Mouse (Mus musculus): ENCODE data around the gene Eif3d. TPM values are rescaled to one million over a fixed set of nuclear protein-coding genes. Genes with fewer than 3 reads are reported as not detected.
A peak's percentile ranks its signal among the peaks of the same experiment; 100 is the strongest.
"Not testable (repeated sequence)": the region's sequence is repeated elsewhere in the genome, so short reads cannot be mapped to it uniquely, and the experiment has no call there.

Eif3d gene
- 99.6 and 103 TPM in 2 replicates for polyA plus RNA-seq (2012; rRNA removed)

- peak; percentile 93 for DNase-seq (ENCODE audit: low read depth in 1 of 2, low spot score in 2 of 2)
- TF ChIP-seq CTCF (IDR thresholded peaks at IDR 0.05; ENCODE audit: extremely low read depth, insufficient read depth, insufficient read length, insufficient replicate concordance) (no peak), POLR2A (IDR thresholded peaks at IDR 0.05; ENCODE audit: low read depth, low read length) (peak; percentile 84)
Observed at GRCm38 (mm10) chr15:77970470-77971292, at the start of gene Eif3d. Gene Eif3d, minus strand, starts transcription at chr15:77970813.

GRCm38 (mm10) chr15:78014046-78014445 is 43.4 kb upstream of the Eif3d start:
- 90% methylated on average over 1 of the region's 1 CpGs for WGBS
- no peaks in the 10 kb centered on the region for H3K27me3 ChIP-seq (ENCODE audit: control insufficient read depth, insufficient read depth, low read length)

More at GRCm38 (mm10) chr15:77970470-77971292, at the start of gene Eif3d:
- under 1% methylated on average over 72 of the region's 72 CpGs for WGBS
- peak within 1 kb of the TSS; percentile 99 for H3K27ac ChIP-seq (ENCODE audit: insufficient read depth, low read length)
- H3K36me3 ChIP-seq (ENCODE audit: control insufficient read depth, insufficient read depth, low read length), result peaks cover 23% of the 10 kb centered on the region
- no peaks in the 10 kb centered on the region for H3K27me3 ChIP-seq (ENCODE audit: control insufficient read depth, insufficient read depth, low read length)
- H3K4me1 ChIP-seq (ENCODE audit: control insufficient read depth, insufficient read depth, insufficient read length), result no peaks in the 10 kb centered on the region; the same call in 1 of the 2 replicates
- peak within 1 kb of the TSS; percentile 95 for H3K4me3 ChIP-seq (ENCODE audit: extremely low read depth, insufficient read depth, insufficient read length)

GRCm38 (mm10) chr15:78008206-78008605 is 37.6 kb upstream of the Eif3d start:
- H3K27me3 ChIP-seq (ENCODE audit: control insufficient read depth, insufficient read depth, low read length); H3K4me1 ChIP-seq (ENCODE audit: control insufficient read depth, insufficient read depth, insufficient read length); DNase-seq (ENCODE audit: low read depth in 1 of 2, low spot score in 2 of 2); H3K4me3 ChIP-seq (ENCODE audit: extremely low read depth, insufficient read depth, insufficient read length); H3K27ac ChIP-seq (ENCODE audit: insufficient read depth, low read length); H3K36me3 ChIP-seq (ENCODE audit: control insufficient read depth, insufficient read depth, low read length): not testable (repeated sequence)
- 92% methylated on average over 8 of the region's 8 CpGs for WGBS

More at GRCm38 (mm10) chr15:78014046-78014445, 43.4 kb upstream of the Eif3d start:
- no peaks in the 10 kb centered on the region for H3K4me1 ChIP-seq (ENCODE audit: control insufficient read depth, insufficient read depth, insufficient read length)
- no peak overlapping the region for H3K4me3 ChIP-seq (ENCODE audit: extremely low read depth, insufficient read depth, insufficient read length)
- H3K36me3 ChIP-seq (ENCODE audit: control insufficient read depth, insufficient read depth, low read length), result no peaks in the 10 kb centered on the region
- H3K27ac ChIP-seq (ENCODE audit: insufficient read depth, low read length), result no peak overlapping the region
- TF ChIP-seq POLR2A (IDR thresholded peaks at IDR 0.05; ENCODE audit: low read depth, low read length) (no peak), CTCF (IDR thresholded peaks at IDR 0.05; ENCODE audit: extremely low read depth, insufficient read depth, insufficient read length, insufficient replicate concordance) (no peak)
- no peak for DNase-seq (ENCODE audit: low read depth in 1 of 2, low spot score in 2 of 2)

GRCm38 (mm10) chr15:78003929-78004328 is 33.3 kb upstream of the Eif3d start:
- H3K36me3 ChIP-seq (ENCODE audit: control insufficient read depth, insufficient read depth, low read length), result no peaks in the 10 kb centered on the region
- H3K27ac ChIP-seq (ENCODE audit: insufficient read depth, low read length), result no peak overlapping the region
- DNase-seq (ENCODE audit: low read depth in 1 of 2, low spot score in 2 of 2), result no peak
- H3K4me3 ChIP-seq (ENCODE audit: extremely low read depth, insufficient read depth, insufficient read length), result no peak overlapping the region
- TF ChIP-seq CTCF (IDR thresholded peaks at IDR 0.05; ENCODE audit: extremely low read depth, insufficient read depth, insufficient read length, insufficient replicate concordance) (no peak), POLR2A (IDR thresholded peaks at IDR 0.05; ENCODE audit: low read depth, low read length) (no peak)
- H3K4me1 ChIP-seq (ENCODE audit: control insufficient read depth, insufficient read depth, insufficient read length), result no peaks in the 10 kb centered on the region
- WGBS, result 49% methylated on average over 9 of the region's 9 CpGs
- no peaks in the 10 kb centered on the region for H3K27me3 ChIP-seq (ENCODE audit: control insufficient read depth, insufficient read depth, low read length)

- 41% methylated on average over 5 of the region's 5 CpGs for WGBS
- no peak for TF ChIP-seq CTCF (IDR thresholded peaks at IDR 0.05; ENCODE audit: extremely low read depth, insufficient read depth, insufficient read length, insufficient replicate concordance)
- no peak for TF ChIP-seq POLR2A (IDR thresholded peaks at IDR 0.05; ENCODE audit: low read depth, low read length)
- H3K27me3 ChIP-seq (ENCODE audit: control insufficient read depth, insufficient read depth, low read length), result no peaks in the 10 kb centered on the region
- DNase-seq (ENCODE audit: low read depth in 1 of 2, low spot score in 2 of 2), result no peak
- no peak overlapping the region for H3K4me3 ChIP-seq (ENCODE audit: extremely low read depth, insufficient read depth, insufficient read length)
- H3K4me1 ChIP-seq (ENCODE audit: control insufficient read depth, insufficient read depth, insufficient read length), result no peaks in the 10 kb centered on the region
- H3K27ac ChIP-seq (ENCODE audit: insufficient read depth, low read length), result no peak overlapping the region
- H3K36me3 ChIP-seq (ENCODE audit: control insufficient read depth, insufficient read depth, low read length), result no peaks in the 10 kb centered on the region
Observed at GRCm38 (mm10) chr15:78001400-78001799, 30.8 kb upstream of the Eif3d start.

GRCm38 (mm10) chr15:77988541-77988940 is 17.9 kb upstream of the Eif3d start:
- no peaks in the 10 kb centered on the region for H3K4me1 ChIP-seq (ENCODE audit: control insufficient read depth, insufficient read depth, insufficient read length)
- no peaks in the 10 kb centered on the region for H3K27me3 ChIP-seq (ENCODE audit: control insufficient read depth, insufficient read depth, low read length)
- DNase-seq (ENCODE audit: low read depth in 1 of 2, low spot score in 2 of 2), result no peak
- H3K36me3 ChIP-seq (ENCODE audit: control insufficient read depth, insufficient read depth, low read length), result no peaks in the 10 kb centered on the region
- TF ChIP-seq CTCF (IDR thresholded peaks at IDR 0.05; ENCODE audit: extremely low read depth, insufficient read depth, insufficient read length, insufficient replicate concordance) (no peak), POLR2A (IDR thresholded peaks at IDR 0.05; ENCODE audit: low read depth, low read length) (no peak)
- H3K27ac ChIP-seq (ENCODE audit: insufficient read depth, low read length), result no peak overlapping the region
- WGBS, result 68% methylated on average over 5 of the region's 5 CpGs
- H3K4me3 ChIP-seq (ENCODE audit: extremely low read depth, insufficient read depth, insufficient read length), result no peak overlapping the region

- no peak for DNase-seq (ENCODE audit: low read depth in 1 of 2, low spot score in 2 of 2)
- 12% methylated on average over 3 of the region's 3 CpGs for WGBS
- H3K27ac ChIP-seq (ENCODE audit: insufficient read depth, low read length), result no peak overlapping the region
- TF ChIP-seq POLR2A (IDR thresholded peaks at IDR 0.05; ENCODE audit: low read depth, low read length), result no peak
- TF ChIP-seq CTCF (IDR thresholded peaks at IDR 0.05; ENCODE audit: extremely low read depth, insufficient read depth, insufficient read length, insufficient replicate concordance), result no peak
- H3K36me3 ChIP-seq (ENCODE audit: control insufficient read depth, insufficient read depth, low read length), result no peaks in the 10 kb centered on the region
- no peaks in the 10 kb centered on the region for H3K4me1 ChIP-seq (ENCODE audit: control insufficient read depth, insufficient read depth, insufficient read length)
- no peaks in the 10 kb centered on the region for H3K27me3 ChIP-seq (ENCODE audit: control insufficient read depth, insufficient read depth, low read length)
- H3K4me3 ChIP-seq (ENCODE audit: extremely low read depth, insufficient read depth, insufficient read length), result no peak overlapping the region
Observed at GRCm38 (mm10) chr15:77983391-77983790, 12.8 kb upstream of the Eif3d start.
